Mouse (Mus musculus) hindbrain, embryonic 12.5 days (tissue): Measurements from ENCODE around the gene 4930558K02Rik. TPM values are rescaled to one million over a fixed set of nuclear protein-coding genes. Genes with fewer than 3 reads are reported as not detected.

ENCODE experiments used
- ATAC-seq: fragments of 200-750 bp; cut with Nextera tagmentation; 2 replicates; pipeline ENCODE4 v1.8.0; 2017; ENCODE audit warnings: moderate TSS enrichment; ENCODE audit not compliant: low FRiP score
- H3K27ac ChIP-seq: fragments of 300-500 bp; sonication (generic); 2 replicates; pipeline ENCODE4 v1.5.1; 2016; ENCODE audit warnings: mild to moderate bottlenecking
- H3K27me3 ChIP-seq: fragments of 300-500 bp; sonication (generic); 2 replicates; pipeline ENCODE4 v1.6.1; 2016; ENCODE audit warnings: mild to moderate bottlenecking
- H3K36me3 ChIP-seq: fragments of 300-500 bp; sonication (generic); 2 replicates; pipeline ENCODE4 v1.6.1; 2016; ENCODE audit warnings: mild to moderate bottlenecking
- H3K4me1 ChIP-seq: fragments of 300-500 bp; sonication (generic); 2 replicates; pipeline ENCODE4 v1.6.1; 2016
- H3K4me2 ChIP-seq: fragments of 300-500 bp; sonication (generic); replicated peaks from 2 replicates; pipeline ENCODE4 v1.6.1; 2016; ENCODE audit warnings: mild to moderate bottlenecking
- H3K4me3 ChIP-seq: fragments of 300-500 bp; sonication (generic); 2 replicates; pipeline ENCODE4 v1.5.1; 2016; ENCODE audit warnings: mild to moderate bottlenecking
- H3K9ac ChIP-seq: fragments of 300-500 bp; sonication (generic); 2 replicates; pipeline ENCODE4 v1.6.1; 2016; ENCODE audit warnings: mild to moderate bottlenecking, moderate library complexity
- H3K9me3 ChIP-seq: fragments of 300-500 bp; sonication (generic); replicated peaks from 2 replicates; pipeline ENCODE4 v1.6.1; 2016; ENCODE audit warnings: mild to moderate bottlenecking
- WGBS: fragments of 180-500 bp; shearing (Covaris S2); methylation state at CpG from one replicate; pipeline ENCODE4 v1.1.7; 2016; 5-methylcytosine and 5-hydroxymethylcytosine counted together
- polyA plus RNA-seq: library from polyadenylated mRNA; unstranded; fragments of >200 nt; fragmentation: Nextera tagmentation; extraction: Ambion mirVana; gene quantifications from 2 replicates; pipeline ENCODE4 v1.2.1, GENCODE M21; 2016

4930558K02Rik gene
- not detected in 2 replicates for polyA plus RNA-seq

DNA sequence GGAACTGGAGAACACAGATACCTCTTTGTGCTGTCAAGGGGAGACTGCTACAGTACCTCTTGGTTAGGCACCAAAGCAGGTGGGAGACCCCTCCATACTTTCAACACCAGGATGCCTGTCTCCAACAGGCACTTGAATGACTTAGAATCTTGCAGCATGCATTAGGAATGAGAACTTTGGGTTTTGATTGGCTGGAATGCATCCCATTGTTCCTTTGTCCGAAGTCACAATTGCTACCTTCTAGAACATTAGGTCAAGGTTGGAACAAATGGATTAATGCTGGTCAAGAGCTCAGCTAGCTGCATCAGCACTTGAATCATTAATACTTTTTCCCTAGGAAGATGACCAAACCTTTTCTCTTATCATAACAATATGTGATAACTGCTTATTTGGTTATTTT lies at the start of gene 4930558K02Rik:
Gene 4930558K02Rik, minus strand, starts transcription at position 101 of the 400 bp plus-strand sequence.
- Histone ChIP-seq H3K4me2 (no peak within 1 kb of the TSS), H3K9me3 (no peaks in the 10 kb centered on the region), H3K36me3 (no peaks in the 10 kb centered on the region), H3K4me1 (peaks cover 5% of the 10 kb centered on the region; the same call in 1 of the 2 replicates), H3K9ac (no peak within 1 kb of the TSS), H3K4me3 (no peak within 1 kb of the TSS), H3K27me3 (no peaks in the 10 kb centered on the region), H3K27ac (no peak within 1 kb of the TSS)
- ATAC-seq, result no peak
- WGBS, result 65% methylated on average over 1 of the region's 1 CpGs

DNA sequence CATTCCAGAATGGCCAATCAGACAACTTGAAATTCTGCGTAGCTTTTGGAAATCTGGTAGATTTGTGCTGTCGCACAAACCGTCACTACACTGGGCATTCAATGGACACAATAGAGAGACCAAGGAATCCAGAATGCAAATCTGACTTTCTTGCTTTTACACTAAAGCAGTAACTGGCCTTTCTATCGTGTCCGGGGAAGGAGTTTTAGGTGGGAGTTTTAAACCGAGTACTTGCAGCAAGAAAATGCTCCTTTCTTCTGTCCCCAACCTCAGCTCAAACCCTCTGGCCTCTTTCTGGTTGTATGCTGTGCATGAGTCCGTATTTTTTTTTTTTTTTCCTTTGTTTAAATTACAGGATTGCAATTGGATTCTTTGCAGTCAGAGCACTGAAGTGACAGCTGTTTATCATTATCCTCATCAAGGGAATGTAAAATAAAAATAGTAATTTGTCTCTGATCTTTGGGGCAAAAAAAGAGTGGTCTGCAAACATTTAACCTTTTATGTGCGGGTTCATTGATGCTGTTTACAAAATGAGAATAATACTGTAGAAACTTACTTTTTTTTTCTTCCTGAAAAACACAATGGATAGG lies 44.3 kb upstream of the 4930558K02Rik start:
- Histone ChIP-seq H3K27ac (no peak overlapping the region), H3K27me3 (no peaks in the 10 kb centered on the region), H3K4me1 (peaks cover 13% of the 10 kb centered on the region; the same call in 1 of the 2 replicates), H3K9me3 (no peaks in the 10 kb centered on the region), H3K36me3 (no peaks in the 10 kb centered on the region), H3K9ac (no peak overlapping the region), H3K4me2 (no peak overlapping the region), H3K4me3 (no peak overlapping the region)
- ATAC-seq, result no peak
- WGBS, result 58% methylated on average over 8 of the region's 8 CpGs

DNA sequence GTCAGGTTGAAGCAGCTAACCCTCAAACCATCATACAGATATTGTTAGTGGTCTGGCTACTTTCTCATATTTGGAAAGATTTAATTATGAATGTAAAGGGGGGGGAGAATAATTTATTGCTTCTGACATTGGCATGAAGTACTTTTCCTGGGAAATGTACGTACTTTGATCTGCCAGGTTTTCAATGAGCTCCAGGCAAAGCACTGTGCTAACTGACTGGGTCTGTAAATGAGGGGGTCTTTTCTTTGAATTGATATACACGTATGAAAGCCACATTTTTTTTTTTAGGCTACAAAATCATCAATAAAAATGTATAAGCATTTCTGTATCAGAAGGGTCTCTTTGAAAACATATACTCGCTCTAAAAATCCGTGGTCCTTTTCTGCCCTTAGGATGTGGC lies 41.3 kb upstream of the 4930558K02Rik start:
- H3K27me3 ChIP-seq, result no peaks in the 10 kb centered on the region
- H3K36me3 ChIP-seq, result no peaks in the 10 kb centered on the region
- no peak overlapping the region for H3K4me3 ChIP-seq
- ATAC-seq, result no peak
- WGBS, result 66% methylated on average over 4 of the region's 4 CpGs
- H3K4me2 ChIP-seq, result no peak overlapping the region
- peaks cover 17% of the 10 kb centered on the region; the same call in 1 of the 2 replicates for H3K4me1 ChIP-seq
- no peak overlapping the region for H3K9ac ChIP-seq
- no peaks in the 10 kb centered on the region for H3K9me3 ChIP-seq
- H3K27ac ChIP-seq, result peak overlapping the region; percentile 9; the same call in 1 of the 2 replicates

DNA sequence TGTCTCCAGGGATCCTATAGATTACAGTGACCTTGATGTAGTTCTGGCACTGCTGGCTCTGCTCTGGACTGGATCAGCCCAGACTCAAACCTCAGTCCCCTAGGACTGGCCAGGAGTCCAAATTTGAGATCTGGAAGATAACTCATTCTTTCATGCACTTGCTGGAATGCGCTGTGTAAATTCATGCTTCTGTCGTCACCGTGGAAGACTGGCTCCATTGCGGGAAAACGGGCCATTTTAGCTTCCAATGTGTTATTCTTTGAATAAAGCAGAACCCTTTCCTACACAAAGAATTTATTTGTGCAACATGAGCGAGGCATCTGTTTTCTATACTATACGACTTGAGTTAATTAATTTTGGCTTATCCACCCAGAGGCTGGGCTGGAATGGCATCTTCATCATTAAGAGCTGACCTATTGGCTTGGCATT lies 40.9 kb upstream of the 4930558K02Rik start:
- no peak overlapping the region for H3K4me3 ChIP-seq
- 66% methylated on average over 7 of the region's 7 CpGs for WGBS
- peaks cover 17% of the 10 kb centered on the region; the same call in 1 of the 2 replicates for H3K4me1 ChIP-seq
- no peaks in the 10 kb centered on the region for H3K9me3 ChIP-seq
- peak; percentile 40; the same call in 1 of the 2 replicates for ATAC-seq
- H3K9ac ChIP-seq, result no peak overlapping the region
- H3K4me2 ChIP-seq, result no peak overlapping the region
- no peaks in the 10 kb centered on the region for H3K36me3 ChIP-seq
- no peaks in the 10 kb centered on the region for H3K27me3 ChIP-seq
- H3K27ac ChIP-seq, result peak overlapping the region; percentile 9

DNA sequence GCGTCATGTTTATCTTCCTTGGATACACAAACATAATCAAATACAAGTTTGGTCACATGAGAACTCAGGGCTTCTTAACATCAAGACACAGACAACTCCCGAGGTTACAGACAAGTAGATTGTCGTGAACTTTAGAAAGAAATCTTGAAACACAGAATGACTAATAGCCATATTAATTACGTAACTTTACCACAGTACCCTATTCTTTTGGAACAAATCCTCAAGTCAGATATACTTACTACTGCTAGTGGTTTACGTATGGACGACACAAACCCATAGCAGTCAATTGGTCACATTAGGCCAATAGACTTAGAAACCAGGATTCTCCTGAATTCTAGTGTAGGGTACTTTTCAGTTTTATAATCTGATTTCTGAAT lies 39.2 kb upstream of the 4930558K02Rik start:
- Histone ChIP-seq H3K36me3 (no peaks in the 10 kb centered on the region), H3K9me3 (no peaks in the 10 kb centered on the region), H3K27ac (peak overlapping the region; percentile 73), H3K4me2 (no peak overlapping the region), H3K9ac (no peak overlapping the region), H3K4me1 (peaks cover 20% of the 10 kb centered on the region; the same call in 1 of the 2 replicates), H3K4me3 (no peak overlapping the region), H3K27me3 (no peaks in the 10 kb centered on the region)
- no peak for ATAC-seq
- 85% methylated on average over 6 of the region's 6 CpGs for WGBS

DNA sequence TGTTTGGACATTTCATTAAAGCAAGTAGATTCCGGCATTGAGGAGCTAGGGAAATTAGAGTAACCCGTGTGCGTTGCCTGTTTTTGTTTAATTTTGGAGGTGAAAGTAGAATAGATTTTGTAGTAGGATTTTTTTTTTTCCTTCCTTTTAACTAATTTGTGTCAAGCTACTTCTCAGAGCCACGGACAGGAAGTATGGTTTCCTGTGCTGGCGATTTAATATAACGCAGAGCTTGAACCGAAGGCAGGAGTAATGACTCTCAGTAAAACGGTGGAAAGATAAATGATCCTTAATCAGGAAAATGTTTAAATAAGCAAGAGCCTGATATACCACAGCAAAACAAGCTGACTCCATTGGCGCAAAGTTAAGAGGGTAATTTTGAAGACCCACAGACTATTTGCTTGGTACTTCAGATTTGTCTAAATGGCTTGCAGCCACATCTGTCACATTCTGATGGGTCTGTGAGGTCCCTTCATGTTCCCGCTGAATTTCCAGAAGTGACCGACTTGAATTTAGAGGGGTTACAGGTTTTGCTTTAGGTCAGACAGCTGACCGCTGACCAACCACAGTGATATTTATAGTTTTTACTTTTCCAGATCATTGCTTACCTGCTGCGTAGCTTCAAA lies 38.7 kb upstream of the 4930558K02Rik start:
- H3K4me2 ChIP-seq, result no peak overlapping the region
- WGBS, result 69% methylated on average over 13 of the region's 13 CpGs
- H3K4me1 ChIP-seq, result peaks cover 18% of the 10 kb centered on the region; the same call in 1 of the 2 replicates
- H3K27me3 ChIP-seq, result no peaks in the 10 kb centered on the region
- ATAC-seq, result no peak
- H3K27ac ChIP-seq, result peak overlapping the region; percentile 73
- H3K4me3 ChIP-seq, result no peak overlapping the region
- no peak overlapping the region for H3K9ac ChIP-seq
- no peaks in the 10 kb centered on the region for H3K36me3 ChIP-seq
- H3K9me3 ChIP-seq, result no peaks in the 10 kb centered on the region

DNA sequence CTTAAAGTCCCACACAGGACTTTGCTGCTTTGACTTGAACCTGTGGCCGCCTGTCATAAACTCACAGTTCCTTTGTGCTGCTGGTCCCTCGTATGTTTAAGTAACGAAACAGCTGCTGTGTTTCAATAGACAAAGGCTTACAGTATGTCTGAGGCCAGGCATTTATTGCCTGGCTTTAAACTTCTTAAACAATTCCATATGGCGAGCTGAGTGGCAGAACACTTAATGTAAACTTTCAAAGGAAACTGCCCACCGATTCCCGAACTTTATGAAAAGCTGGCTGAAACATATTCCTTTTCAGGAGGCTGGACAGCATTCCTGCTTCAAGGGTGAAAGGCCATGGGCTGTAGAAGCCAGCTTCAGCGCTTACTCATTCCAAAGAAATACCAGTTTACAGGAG lies 37.5 kb upstream of the 4930558K02Rik start:
- no peaks in the 10 kb centered on the region for H3K9me3 ChIP-seq
- H3K27me3 ChIP-seq, result no peaks in the 10 kb centered on the region
- 55% methylated on average over 7 of the region's 7 CpGs for WGBS
- H3K4me2 ChIP-seq, result no peak overlapping the region
- no peaks in the 10 kb centered on the region for H3K36me3 ChIP-seq
- no peak overlapping the region for H3K9ac ChIP-seq
- H3K27ac ChIP-seq, result peak overlapping the region; percentile 73
- H3K4me1 ChIP-seq, result peaks cover 16% of the 10 kb centered on the region; the same call in 1 of the 2 replicates
- no peak overlapping the region for H3K4me3 ChIP-seq
- ATAC-seq, result no peak

DNA sequence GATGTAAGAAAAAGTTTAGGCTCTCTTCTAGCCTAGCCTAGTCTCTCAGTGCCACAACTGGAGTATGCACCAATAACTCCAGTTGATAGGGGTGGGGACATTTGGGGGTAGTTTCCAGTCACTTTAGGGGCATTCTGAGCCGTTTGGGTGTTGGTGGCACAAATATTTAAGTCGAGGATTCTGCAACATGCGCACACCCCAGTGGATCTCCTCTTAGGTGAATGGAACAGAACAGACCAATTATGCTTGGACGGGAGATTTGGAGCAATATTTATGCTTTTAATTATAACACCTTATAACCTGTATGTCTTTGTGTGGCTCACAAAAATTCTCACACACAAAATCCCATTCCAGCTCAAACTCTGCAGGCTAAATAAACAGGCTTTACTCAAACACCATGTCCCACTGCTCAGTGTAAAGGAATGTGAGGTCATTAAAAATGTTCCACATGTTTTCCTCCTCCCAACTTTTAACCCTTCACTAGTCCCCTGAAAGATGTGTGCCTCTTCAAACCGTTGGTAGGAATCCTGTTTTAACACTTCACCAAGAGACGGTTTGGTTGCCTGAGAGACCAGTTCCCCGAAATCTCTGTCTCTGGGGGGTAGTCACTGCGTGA lies 35.9 kb upstream of the 4930558K02Rik start:
- Histone ChIP-seq H3K4me1 (peaks cover 10% of the 10 kb centered on the region; the same call in 1 of the 2 replicates), H3K36me3 (0 out of 2 replicates have a peak, but pooled peaks cover 4% of the 10 kb centered on the region), H3K27ac (peak overlapping the region; percentile 73; the same call in 1 of the 2 replicates), H3K9me3 (no peaks in the 10 kb centered on the region), H3K27me3 (no peaks in the 10 kb centered on the region), H3K9ac (no peak overlapping the region), H3K4me3 (no peak overlapping the region), H3K4me2 (no peak overlapping the region)
- ATAC-seq, result no peak
- WGBS, result 56% methylated on average over 8 of the region's 8 CpGs

DNA sequence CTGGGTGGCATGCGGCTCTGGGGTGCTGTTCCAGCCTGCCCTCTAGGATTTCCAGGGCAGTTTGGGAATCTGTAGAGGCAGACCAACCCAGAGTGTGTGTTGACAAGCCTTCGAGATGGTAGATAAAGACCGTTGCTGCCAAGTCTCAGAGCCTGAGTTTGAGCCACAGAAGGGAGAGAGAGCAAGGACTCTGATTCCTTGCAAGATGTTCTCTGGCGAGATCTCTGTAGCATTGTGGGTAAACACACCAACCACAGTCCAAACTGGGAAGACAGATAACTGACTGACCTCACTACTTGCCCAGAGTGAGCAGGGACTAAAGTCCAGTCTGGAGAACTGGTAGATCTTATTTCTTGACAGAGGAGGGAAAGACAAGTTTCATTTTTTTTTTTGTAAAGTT lies 34.1 kb upstream of the 4930558K02Rik start:
- H3K36me3 ChIP-seq, result 0 out of 2 replicates have a peak, but pooled peaks cover 6% of the 10 kb centered on the region
- H3K4me1 ChIP-seq, result peaks cover 13% of the 10 kb centered on the region
- H3K27ac ChIP-seq, result peak overlapping the region; percentile 23; the same call in 1 of the 2 replicates
- H3K4me2 ChIP-seq, result no peak overlapping the region
- H3K27me3 ChIP-seq, result no peaks in the 10 kb centered on the region
- no peak for ATAC-seq
- H3K4me3 ChIP-seq, result no peak overlapping the region
- WGBS, result 74% methylated on average over 4 of the region's 4 CpGs
- H3K9ac ChIP-seq, result no peak overlapping the region
- H3K9me3 ChIP-seq, result no peaks in the 10 kb centered on the region

DNA sequence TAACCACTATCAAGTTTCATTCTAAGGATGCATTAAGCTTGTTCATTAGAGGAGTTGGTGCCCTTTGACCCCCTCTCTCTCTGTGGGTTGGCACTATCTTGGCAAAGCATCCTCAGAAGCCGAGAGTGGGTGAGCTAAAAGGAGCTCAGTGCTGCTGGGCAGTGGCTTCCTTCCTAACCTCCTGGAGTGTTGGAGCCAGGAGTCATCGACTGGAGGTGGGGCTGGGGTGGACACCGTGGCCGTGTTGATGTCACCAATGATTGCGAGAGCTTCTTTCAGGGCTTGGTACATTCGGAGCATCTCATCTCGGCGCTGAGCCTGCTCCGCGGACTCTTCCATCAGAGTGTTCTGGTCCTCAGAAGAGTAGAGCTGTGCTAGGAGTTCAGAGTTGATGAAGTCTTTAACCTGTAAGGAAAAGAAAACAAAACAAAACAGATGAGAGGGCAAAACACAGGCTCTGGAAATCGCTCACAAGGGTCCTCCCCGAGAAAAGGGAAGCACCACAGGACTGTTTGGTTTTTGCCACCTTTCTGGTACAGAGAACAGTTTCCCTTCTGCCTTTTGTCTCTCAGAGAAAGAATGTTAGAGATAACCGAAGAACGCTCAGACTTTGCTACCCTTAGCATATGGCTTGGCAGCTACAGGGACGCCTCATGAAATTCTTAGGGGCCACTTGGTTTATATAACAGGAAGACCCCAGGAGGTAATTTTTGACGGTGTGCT lies 32.2 kb upstream of the 4930558K02Rik start:
- H3K9ac ChIP-seq, result no peak overlapping the region
- H3K4me3 ChIP-seq, result no peak overlapping the region
- no peaks in the 10 kb centered on the region for H3K9me3 ChIP-seq
- peaks cover 11% of the 10 kb centered on the region for H3K4me1 ChIP-seq
- no peaks in the 10 kb centered on the region for H3K27me3 ChIP-seq
- 0 out of 2 replicates have a peak, but pooled peaks cover 6% of the 10 kb centered on the region for H3K36me3 ChIP-seq
- H3K4me2 ChIP-seq, result no peak overlapping the region
- no peak for ATAC-seq
- 79% methylated on average over 16 of the region's 16 CpGs for WGBS
- H3K27ac ChIP-seq, result no peak overlapping the region

DNA sequence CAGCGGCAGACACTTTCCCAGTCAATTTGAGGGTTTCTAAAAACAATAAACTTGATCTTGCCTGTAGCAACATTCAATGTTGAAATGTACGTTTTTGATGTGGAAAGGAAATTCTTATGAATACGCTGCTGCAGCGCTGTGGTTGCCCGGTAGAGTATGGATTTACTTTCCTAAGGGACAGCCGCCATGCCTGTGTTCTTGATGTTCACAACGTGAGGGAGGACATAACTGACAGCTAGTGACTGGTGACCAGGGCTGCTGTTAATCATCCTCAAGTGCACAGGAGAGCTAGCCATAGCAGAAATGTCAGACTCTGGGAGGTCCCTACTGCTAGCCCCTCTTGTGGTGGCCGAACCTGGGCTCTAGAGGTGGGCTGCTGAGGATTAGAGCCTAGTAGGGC lies 29.6 kb upstream of the 4930558K02Rik start:
- H3K27ac ChIP-seq, result peak overlapping the region; percentile 85
- H3K36me3 ChIP-seq, result 0 out of 2 replicates have a peak, but pooled peaks cover 6% of the 10 kb centered on the region
- no peak for ATAC-seq
- H3K9me3 ChIP-seq, result no peaks in the 10 kb centered on the region
- no peak overlapping the region for H3K9ac ChIP-seq
- H3K4me3 ChIP-seq, result no peak overlapping the region
- H3K27me3 ChIP-seq, result no peaks in the 10 kb centered on the region
- whole genome bisulfite sequencing, result 59% methylated on average over 8 of the region's 8 CpGs
- peaks cover 21% of the 10 kb centered on the region for H3K4me1 ChIP-seq
- H3K4me2 ChIP-seq, result 0 out of 2 replicates have a peak overlapping the region, but pooled peaks have one; percentile 6

DNA sequence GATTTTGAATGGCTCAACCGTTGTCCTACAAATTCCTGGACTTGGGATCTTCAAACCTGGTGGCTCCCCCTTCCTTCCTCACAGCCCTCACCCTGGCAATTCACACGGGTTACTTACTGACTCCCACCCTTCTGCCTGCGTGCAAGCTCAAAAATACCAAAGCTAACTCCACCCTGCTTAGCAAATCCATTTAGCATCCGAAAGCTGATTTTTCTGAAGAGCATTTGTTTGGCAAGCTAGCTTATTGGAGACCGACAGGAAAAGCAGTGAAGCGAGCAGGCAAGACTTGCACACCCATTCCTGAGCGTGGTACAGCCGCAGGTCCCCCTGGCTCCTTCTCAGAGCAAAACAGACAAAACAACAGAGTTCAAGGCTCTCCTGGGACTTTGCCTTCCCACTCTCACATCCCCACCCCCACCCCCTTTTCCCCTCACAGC lies 29.2 kb upstream of the 4930558K02Rik start:
- no peak overlapping the region for H3K9ac ChIP-seq

More for the DNA sequence above, 29.2 kb upstream of the 4930558K02Rik start:
- Histone ChIP-seq H3K27me3 (no peaks in the 10 kb centered on the region), H3K4me2 (0 out of 2 replicates have a peak overlapping the region, but pooled peaks have one; percentile 11), H3K27ac (peak overlapping the region; percentile 85), H3K36me3 (0 out of 2 replicates have a peak, but pooled peaks cover 6% of the 10 kb centered on the region), H3K4me1 (peaks cover 25% of the 10 kb centered on the region), H3K4me3 (no peak overlapping the region), H3K9me3 (no peaks in the 10 kb centered on the region)
- 43% methylated on average over 8 of the region's 8 CpGs for WGBS
- ATAC-seq, result no peak
